Mouse (Mus musculus): Measurements from ENCODE around the gene Dnajc12. TPM values are rescaled to one million over a fixed set of nuclear protein-coding genes. Genes with fewer than 3 reads are reported as not detected.
"Not testable (repeated sequence)": the region's sequence is repeated elsewhere in the genome, so short reads cannot be mapped to it uniquely, and the experiment has no call there.

Dnajc12 gene
- 10 to 100 TPM; 14.6 to 15.9 TPM for total RNA-seq (2021)
- long read RNA-seq, experiment 1, transcript Dnajc12-201 (5 exons, 3,025 nt), result major isoform, 14 of 18 reads
- long read RNA-seq, experiment 1, partial matches to known transcripts, result 0 of 18 reads
- long read RNA-seq, experiment 1, other reads (novel, unspliced or antisense), result 4 of 18 reads
- long read RNA-seq, experiment 2, transcript Dnajc12-201 (5 exons, 3,025 nt), result major isoform, 11 of 12 reads
- long read RNA-seq, experiment 2, partial matches to known transcripts, result 0 of 12 reads
- long read RNA-seq, experiment 2, other reads (novel, unspliced or antisense), result 1 of 12 reads

DNA sequence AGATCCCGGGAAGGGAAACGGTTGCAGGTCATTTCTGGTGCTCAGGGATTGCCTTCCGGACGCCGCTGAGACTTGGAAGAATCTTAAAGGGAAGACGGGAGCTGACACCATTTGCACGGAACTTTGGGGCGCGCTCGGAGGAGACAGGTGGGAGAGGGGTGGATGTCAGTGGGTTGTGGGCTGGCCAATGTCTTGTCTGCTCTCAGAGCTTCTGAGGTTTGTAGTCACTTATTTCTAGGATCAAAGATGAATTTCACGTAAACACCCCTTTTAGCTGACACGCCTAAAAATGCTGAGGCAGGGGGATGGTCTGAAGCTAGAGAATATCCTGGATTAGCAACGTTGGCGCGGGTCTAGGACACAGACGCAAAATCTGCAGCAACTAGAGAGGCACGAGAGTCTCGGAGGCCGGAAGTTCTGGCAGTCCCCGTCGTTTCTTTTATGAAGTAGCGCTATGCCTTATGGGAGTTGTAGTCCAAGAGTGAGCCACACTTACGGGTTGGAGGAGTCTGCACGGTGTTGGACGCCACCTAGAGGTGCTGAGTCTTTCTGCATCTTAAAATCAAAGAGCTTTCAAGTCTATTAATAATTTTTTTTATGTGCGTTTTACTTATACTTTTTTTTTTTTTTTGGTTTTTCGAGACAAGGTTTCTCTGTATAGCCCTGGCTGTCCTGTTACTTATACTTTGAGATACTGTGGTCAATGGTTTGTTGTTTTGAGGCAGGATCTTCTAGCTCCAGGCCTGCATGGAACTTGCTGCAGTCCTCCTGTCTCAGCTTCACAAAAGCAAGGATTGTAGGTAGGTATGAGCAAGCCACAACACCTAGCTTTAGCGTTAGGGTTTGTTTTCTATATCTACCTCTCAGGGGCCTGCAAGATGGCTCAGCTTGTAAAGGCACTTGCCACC lies at the start of gene Dnajc12:
Gene Dnajc12 (plus strand): TSS at position 72 of the 908 bp plus-strand sequence.
- peak; percentile 86 for DNase-seq

DNA sequence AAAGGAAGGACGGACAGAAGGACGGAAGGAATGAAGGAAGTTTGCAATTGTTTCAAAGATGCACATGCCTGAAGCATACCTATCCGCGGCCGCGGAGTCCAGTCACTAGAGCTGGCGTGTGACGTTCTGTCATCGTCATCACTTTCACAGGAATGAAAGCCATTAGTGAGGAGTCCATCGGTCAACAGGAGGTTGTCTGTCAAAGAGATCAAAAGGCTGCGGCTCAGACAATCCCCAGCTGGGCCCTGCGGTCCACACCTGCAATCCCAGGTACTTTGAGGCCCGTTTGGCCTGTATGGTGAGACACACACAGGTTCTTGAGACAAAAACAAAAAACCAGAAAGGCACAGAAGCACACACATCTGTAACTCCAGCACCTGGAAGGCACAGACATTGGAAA lies 45.3 kb upstream of the Dnajc12 start:
- no peak for DNase-seq

DNA sequence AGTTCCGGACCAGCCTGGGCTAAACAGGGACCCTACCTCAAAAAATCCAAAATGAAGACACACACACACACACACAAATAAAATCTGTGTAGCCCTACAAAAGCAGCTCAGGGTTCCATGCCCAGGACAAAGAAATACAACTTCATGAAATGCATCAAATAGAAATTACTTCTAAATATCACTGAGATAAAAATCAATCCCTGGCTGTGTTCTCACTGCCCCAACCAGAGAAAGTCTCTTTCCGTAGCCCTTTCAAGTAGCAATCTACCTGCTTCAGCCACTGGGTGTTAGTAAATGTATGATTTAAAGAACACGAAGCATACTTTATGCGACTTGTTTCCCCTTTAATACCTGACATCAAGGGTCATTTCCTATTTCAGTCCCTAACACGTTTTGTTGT lies 44.9 kb upstream of the Dnajc12 start:
- DNase-seq, result no peak

DNA sequence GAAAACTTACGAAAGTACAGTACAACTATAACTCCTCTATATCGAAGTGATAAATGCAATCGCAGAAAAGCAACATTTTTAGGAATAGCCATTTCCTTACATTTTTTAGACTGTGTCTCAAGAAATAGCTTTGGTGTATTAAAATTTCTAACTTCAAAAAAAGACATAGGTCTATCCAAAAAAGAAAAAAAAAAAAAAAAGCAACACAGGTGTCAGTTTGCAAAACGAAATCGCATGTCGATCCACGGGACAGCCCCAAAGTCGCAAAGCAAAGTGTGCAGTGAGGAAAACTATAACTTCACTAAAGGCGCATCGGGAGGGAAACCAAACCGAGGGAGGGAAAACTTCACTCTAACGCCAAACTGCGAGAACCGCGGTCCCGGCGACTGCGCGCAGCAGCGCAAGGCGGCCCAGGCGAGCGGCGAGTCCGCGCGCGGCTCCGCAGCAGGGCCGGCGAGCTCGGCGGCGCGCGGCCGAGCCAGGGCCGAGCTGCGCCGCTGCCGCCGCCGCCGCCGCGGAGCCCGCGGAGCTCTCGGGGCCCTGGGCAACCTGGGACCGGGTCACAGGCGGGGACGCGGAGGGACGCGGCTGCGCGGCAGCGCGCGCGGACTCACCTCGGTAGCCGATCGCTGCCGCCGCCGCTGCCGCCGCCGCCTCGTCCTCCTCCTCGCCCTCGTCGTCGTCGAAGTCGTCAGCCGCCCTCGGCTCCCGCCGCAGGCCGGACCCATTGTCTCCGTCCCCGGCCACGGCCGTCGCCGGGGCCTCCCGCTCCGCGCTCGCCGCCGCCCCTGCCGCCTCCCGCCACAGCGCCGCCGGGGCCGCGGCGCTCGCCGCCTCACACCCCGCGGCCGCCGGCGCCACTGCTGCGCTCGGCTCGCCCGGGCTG lies 44.0 kb upstream of the Dnajc12 start:
- DNase-seq, result peak; percentile 81

DNA sequence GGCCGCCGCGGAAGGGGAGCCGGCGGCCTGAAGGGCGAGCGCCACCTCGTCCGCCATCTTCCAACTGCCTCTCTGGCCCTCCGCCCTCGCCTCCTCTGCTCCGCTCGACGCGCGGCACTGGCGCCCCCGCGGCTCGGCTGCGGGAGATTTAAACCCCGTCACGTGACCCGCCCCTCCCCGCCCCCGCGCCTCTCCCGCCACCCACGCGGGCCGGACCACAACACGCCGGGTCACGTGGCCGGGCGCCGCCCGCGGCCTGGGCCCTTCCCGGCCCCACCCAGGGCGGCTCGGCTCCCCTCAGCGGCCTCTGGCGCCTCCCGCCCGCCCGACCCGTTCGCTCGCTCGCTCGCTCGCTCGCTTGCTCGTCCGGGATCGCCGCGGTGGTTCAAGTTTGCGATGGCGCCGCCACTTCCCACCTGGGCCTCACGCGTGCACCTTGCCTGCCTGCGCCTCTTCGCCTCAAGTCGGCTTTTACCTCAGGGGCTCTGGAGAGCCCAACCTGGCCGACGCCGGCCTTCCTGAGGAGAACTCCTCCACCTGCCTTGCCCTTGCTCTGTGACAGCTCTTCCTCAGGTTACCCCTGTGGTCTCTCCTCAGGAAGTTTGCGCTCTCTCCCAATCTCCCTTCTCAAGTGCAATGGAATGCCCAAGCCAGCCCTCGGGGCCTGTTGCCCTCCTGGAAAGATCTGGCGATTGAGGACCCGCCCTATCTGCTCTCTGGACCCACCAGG lies 43.2 kb upstream of the Dnajc12 start:
- peak; percentile 96 for DNase-seq

DNA sequence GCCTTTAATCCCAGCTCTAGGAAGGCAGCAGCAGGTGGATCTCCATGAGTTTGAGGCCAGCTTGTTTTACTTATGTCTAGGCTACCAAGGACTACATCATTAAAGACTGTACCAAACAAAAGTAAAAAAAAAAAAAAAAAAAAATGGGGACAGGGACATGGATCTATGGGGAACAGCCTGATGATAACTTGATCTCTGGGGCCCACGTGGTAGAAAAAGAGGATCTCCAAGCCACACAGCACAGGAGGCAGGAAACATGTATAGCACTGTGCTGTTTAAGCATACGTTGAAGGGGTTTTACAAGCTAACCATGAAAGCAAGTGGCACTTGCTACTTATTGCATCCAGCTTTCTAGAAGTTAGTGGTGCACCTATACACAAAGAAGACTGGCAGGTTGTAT lies 40.9 kb upstream of the Dnajc12 start:
- DNase-seq, result no peak

DNA sequence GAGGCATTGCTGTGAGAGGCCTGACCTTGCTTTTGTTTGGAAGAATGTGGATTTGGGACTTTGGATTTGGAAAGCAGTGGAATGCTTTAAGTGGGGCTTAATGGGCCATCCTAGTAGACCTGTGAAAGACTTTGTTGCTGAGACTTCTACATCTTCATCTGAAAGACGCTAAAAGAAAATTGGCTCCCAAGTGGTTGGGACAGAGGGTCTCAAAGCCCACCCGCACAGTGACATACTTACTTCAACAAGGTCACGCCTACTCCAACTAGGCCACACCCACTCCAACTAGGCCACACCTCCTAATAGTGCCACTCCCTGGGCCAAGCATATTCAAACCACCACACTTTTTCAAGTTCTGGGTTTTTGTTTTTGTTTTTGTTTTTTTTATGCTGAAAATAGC lies 37.5 kb upstream of the Dnajc12 start:
- DNase-seq, result no peak

DNA sequence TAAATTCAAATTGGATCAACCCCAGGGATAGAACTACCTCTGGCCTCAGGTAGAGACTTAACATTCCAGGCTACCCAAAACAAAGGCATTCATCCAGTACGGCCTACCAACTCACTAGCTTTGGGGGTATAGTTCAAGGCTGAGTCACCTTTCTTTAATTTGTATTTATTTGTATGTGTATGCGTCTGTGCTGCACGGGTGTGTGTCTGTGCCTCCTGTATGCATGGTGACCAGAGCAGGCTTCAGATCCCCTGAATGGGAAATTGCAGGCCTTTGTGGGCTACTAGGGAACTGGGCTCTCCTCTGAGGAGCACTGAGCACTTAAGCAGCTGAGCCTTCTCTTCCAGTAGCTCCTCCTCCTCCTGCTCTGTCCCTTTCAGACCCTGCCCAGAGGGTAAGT lies 34.0 kb upstream of the Dnajc12 start:
- no peak for DNase-seq

DNA sequence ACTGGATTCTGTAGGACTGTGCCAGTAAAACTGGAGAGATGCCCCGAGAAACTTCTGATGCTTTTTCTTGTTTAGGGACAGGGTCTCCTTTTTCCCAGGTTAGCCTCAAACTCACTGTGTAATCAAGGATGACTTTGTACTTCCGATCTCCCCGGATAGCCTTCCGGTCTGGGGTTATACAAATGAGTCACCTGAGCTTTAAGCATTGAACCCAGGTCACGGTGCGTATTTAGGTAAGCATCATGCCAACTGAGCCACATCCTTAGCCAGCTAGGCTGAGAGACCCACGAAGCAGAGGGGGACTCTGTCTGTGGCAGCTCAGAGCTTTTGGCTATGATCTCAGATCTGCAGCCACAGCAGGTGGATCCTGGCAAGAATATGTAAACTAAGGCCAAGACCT lies 31.6 kb upstream of the Dnajc12 start:
- no peak for DNase-seq

DNA sequence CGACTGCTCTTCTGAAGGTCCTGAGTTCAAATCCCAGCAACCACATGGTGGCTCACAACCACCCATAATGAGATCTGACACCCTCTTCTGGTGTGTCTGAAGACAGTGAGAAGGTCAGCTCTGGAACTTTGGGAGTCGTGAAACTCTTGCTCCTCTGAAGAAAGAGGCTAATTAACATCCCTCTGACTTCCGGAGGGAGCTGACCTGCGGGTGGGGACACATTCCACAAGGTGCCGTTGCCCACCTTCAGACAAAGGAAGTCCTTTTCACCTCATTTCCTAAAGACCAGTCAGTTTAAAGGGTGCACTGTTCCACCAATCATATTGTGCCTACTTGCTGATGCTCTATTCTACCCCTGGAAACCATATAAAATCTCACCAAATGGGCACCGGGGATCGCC lies 31.1 kb upstream of the Dnajc12 start:
- DNase-seq, result not testable (repeated sequence)

DNA sequence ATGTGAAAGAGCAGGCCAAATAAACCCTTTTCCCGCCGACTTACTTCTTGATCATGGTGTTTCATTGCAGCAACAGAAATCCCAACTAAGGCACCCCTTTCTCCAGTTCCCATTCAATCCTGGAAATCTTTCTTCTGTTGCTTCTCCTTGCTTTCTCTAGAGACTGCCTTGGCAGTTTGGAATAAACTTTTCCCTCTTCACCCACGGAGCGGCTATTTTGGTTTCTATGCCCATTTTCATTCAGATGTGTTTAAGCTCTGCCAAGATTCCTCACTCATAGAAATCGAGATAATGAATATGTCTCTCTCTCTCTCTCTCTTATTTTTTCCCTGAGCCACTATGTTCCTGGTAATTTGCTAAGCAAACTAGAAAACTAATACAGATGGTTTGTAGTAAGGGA lies 30.1 kb upstream of the Dnajc12 start:
- DNase-seq, result no peak

DNA sequence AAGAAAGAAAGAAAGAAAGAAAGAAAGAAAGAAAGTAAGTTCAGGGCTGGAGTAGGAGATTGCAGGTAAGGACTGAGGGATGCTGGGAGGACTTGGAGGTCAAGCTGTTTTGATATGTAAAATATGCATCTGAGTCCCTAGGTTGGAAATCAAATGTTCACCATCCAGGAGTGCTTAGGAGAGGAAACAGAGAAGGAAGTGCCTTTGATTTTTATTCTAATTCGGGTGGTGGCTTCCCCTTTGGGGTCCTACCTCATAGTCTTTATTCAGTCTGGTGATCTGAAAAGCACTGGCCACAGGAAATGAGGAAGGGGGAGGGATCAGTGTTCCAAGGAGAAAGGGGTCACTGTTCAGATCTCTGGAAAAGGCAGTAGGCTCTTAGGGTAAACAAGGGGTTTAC lies 21.7 kb upstream of the Dnajc12 start:
- DNase-seq, result no peak

DNA sequence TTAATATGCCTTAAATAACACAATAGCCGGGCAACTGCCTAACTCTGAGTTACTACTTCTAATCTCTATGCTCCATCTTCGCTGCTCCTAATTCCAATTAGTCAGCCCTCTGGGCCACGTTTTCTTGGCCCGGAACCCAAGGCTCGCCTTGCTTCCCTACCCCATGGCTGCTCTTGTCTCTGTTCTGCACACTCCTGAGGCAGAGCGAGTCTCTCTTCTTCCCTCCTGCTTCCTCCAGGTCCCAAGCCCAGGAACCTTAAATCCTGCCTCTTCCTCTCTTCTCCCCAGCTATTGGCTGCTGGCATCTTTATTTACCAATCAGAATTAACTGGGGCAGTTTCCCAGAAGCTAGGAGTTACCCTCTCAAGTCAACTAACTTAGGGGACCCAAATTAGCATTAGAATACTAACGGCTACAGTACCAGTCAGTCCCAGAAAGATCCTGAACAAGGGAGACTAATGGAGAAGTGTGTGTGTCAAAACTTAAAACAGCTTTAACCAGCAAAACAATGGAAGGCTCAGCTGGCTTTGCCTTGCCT lies 16.3 kb upstream of the Dnajc12 start:
- DNase-seq, result no peak

DNA sequence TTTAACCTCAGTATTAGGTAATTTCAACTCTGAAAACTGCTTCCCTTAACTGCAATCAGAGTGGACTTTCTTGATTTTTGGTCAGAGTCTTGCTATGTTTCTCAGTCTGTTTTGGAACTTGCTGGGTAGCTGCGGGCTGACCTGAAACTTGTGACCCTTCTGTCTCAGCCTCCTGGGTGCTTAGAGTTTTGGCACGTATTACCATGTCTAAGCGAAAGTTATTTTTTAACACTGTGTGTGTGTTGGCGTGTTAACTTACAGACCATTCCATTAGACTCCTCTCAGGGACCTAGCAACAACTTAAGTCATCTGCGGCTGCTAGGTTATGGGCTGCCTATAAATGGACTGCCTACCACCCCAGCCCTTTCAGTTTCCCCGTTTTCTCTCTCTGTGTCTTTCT lies 14.9 kb upstream of the Dnajc12 start:
- DNase-seq, result no peak

DNA sequence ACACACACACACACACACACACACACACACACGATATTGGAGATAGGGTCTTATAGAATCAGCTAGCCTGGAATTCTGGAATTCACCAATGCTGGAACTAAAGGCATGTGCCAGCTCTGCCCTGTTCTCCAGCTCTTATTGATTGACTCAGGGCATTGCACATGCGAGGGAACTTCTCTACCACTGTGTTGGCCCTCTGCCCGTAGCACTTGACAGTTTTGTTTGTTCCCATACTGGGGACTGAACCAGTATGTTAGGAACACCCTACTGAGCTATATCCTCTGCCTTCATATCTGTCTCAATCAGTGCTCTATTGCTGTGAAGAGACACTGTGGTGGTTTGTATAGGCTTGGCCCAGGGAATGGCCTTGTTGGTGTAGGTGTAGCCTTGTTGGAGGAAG lies 14.2 kb upstream of the Dnajc12 start:
- DNase-seq, result peak; percentile 29

DNA sequence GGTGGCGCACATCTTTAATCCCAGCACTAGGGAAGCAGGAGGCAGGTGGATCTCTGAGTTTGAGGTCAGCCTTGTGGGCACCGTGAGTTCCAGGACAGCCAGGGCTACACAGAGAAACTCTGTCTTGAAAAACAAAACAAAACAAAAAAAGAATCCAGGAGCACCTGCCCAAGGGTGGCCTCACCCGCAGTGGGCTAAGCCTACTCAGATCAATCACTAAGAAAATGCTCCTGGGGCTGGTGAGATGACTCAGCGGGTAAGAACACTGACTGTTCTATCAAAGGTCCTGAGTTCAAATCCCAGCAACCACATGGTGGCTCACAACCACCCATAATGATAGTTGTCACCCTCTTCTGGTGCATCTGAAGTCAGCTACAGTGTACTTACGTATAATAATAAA lies 5.9 kb upstream of the Dnajc12 start:
- DNase-seq, result no peak

DNA sequence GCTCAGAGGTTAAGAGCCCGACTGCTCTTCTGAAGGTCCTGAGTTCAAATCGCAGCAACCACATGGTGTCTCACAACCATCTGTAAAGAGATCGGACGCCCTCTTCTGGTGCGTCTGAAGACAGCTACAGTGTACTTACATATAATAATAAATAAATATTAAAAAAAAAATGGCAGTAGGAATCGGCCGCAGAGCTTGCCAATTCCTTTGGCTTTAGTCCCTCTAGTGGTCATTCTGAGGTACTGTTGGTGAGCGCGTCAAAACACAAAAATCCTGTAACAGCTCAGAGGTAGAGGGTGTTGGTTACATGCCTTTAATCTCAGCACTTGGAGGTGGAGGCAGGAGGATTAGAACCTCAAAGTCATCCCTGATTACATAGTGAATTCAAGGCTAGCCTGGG lies 4.8 kb upstream of the Dnajc12 start:
- peak; percentile 68 for DNase-seq

DNA sequence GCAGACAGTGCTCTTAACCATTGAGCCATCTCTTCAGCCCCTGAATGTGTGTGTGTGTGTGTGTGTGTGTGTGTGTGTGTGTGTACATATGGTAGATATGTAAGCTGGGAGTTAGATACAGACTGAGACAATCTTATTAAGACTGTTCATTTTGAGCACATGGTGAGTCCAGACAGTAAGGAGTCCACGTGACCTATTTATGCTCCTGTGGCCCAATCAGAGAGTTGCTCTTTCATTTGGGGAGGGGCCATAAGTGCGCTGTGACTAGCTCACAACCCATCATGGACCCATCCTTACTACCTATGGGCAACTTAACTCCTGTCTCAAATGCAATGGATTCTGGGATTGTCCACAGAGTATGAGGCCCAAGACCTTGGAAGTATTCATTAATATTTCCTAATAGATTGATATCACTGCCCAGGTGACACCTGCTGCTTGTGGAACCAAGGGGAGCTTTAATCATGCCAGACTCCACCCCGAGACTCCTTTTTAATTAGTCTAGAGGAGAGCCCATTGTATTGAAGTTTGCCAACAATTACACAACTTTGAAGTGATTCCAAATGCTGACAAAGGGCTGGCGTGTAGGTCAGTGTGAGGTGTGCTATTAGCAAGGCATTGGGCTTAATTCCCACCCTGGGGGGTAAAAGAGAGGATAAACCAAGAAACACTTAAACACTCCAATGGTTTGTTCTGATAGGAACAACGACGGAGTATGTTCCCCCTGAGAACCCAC lies 3.1 kb upstream of the Dnajc12 start:
- DNase-seq, result no peak

DNA sequence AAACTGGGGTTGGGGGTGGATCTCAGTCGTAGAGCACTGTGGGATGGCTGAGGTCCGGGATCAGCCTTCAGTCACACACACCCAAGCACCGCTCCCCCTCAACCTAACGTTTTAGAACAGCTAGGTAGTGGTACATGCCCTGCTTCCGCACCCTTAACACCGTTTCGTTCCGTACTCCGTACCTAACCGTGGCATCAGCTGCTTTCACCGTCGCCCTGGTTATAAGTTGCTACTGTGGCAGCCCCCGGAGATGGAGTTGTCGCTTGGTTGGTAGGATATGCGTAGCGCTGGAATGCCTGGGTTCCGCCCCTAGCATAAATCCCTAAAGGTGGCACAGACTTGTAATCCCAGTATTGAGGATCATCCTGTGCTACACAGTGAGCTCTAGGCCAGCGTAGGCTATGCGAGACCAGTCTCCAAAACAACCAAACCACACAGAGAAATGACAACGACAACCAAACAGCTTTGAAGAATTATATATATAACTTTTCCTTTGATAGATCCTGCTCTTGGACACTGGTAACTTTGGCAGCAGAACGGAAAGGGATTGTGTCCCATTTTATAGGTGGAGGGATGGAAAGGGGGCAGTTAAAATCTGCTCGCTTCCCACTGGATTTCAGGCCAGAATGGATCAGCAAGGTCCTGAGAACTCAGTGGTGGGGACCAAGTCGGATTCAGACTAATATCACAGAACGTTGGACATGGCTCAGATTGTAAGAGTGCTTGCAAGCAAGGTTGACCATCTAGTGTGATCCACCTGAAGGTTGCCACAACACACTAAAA lies 554 bp upstream of the Dnajc12 start, which contains the start of gene Sirt1:
Gene Sirt1 (minus strand): TSS at position 207 of the 783 bp plus-strand sequence.
- DNase-seq, result peak; percentile 17

DNA sequence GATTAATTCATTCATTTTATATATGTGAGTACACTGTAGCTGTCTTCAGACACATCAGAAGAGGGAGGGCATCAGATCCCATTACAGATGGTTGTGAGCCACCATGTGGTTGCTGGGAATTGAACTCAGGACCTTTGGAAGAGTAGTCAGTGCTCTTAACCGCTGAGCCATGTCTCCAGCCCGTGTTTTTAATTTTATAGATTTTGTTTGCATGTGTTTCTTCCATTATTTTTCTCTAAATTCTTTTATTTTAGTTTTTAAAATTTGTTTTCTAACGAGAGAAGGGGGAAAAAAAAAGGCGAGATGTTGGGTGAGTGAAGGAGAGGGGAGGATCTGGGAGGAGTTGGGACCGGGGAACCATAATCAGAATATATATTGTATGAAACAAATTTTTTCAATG lies 3.7 kb downstream of the Dnajc12 start:
- not testable (repeated sequence) for DNase-seq

Data from adrenal gland, postnatal 10 days (tissue).